Mouse (Mus musculus): ENCODE measurements around the gene Gna14. TPM values are rescaled to one million over a fixed set of nuclear protein-coding genes. Genes with fewer than 3 reads are reported as not detected.

Gene Gna14
- polyA plus RNA-seq, 1 experiment from 2014 or later, result 3.9 TPM

DNA sequence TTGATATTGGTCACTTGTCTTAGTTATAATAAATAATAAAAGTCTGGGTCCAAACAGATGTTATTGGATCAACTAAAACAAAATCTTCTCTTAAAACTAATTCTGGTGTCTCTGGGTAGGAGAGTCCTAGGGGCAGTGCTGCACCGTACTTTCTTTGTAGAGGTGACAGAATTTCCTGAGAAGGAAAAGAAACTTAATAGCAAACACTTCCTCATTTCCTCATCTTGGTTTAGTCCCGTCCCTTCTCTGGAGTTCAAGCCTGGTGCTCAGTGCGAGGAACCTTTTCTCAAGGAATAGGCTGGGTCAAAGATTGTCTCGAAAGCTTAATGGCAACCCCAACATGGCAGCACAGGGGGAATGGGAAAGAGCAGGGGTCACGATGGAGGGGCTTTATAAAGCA lies 7.8 kb downstream of the Gna14 start:
- H3K36me3 ChIP-seq (ENCODE audit: control insufficient read depth, insufficient read depth, low read length), result no peaks in the 10 kb centered on the region
- DNase-seq (ENCODE audit: low spot score) (no peak), ATAC-seq (ENCODE audit: low read depth) (no peak)
- H3K27me3 ChIP-seq (replicated peaks; ENCODE audit: control insufficient read depth, insufficient read depth, low read length), result no peaks in the 10 kb centered on the region; the same call in 1 of the 2 replicates
- no peak overlapping the region for H3K9ac ChIP-seq (ENCODE audit: low read depth, low read length)
- no peak overlapping the region for H3K27ac ChIP-seq (replicated peaks; ENCODE audit: low read depth, low read length)
- 79% methylated on average over 5 of the region's 5 CpGs for WGBS
- H3K4me1 ChIP-seq (ENCODE audit: control insufficient read depth, insufficient read depth, low read length), result no peaks in the 10 kb centered on the region; the same call in 1 of the 2 replicates
- H3K4me2 ChIP-seq (ENCODE audit: low read depth, low read length), result no peak overlapping the region
- no peak overlapping the region for H3K4me3 ChIP-seq (ENCODE audit: low read depth, low read length)
- H3K9me3 ChIP-seq (ENCODE audit: control insufficient read depth, low read length), result no peaks in the 10 kb centered on the region

DNA sequence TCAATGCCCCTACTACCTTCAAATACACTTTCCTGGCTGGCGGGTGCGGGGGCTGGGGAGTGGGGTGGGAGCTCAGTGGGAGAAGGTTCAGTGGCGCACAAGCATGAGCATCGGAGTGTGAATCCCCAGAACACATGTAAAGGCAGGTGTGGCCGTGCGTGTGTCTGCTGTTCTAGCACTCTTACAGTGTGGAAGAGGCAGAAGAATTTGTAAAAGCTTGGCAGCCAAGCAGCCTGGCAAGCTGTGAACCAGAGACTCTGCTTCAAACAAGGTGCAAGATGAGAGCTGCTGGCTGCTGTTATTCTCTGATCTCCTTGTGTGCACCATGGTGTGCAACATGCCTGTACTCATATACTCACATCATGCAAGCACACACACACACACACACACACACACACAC lies 11.1 kb downstream of the Gna14 start:
- DNase-seq (ENCODE audit: low spot score), result no peak
- no peaks in the 10 kb centered on the region for H3K4me1 ChIP-seq (ENCODE audit: control insufficient read depth, insufficient read depth, low read length)
- H3K36me3 ChIP-seq (ENCODE audit: control insufficient read depth, insufficient read depth, low read length), result no peaks in the 10 kb centered on the region
- no peaks in the 10 kb centered on the region for H3K27me3 ChIP-seq (replicated peaks; ENCODE audit: control insufficient read depth, insufficient read depth, low read length)
- no peaks in the 10 kb centered on the region for H3K9me3 ChIP-seq (ENCODE audit: control insufficient read depth, low read length)
- no peak overlapping the region for H3K4me3 ChIP-seq (ENCODE audit: low read depth, low read length)
- no peak overlapping the region for H3K9ac ChIP-seq (ENCODE audit: low read depth, low read length)
- no peak for ATAC-seq (ENCODE audit: low read depth)
- 88% methylated on average over 6 of the region's 6 CpGs for WGBS
- no peak overlapping the region for H3K27ac ChIP-seq (replicated peaks; ENCODE audit: low read depth, low read length)
- H3K4me2 ChIP-seq (ENCODE audit: low read depth, low read length), result no peak overlapping the region

DNA sequence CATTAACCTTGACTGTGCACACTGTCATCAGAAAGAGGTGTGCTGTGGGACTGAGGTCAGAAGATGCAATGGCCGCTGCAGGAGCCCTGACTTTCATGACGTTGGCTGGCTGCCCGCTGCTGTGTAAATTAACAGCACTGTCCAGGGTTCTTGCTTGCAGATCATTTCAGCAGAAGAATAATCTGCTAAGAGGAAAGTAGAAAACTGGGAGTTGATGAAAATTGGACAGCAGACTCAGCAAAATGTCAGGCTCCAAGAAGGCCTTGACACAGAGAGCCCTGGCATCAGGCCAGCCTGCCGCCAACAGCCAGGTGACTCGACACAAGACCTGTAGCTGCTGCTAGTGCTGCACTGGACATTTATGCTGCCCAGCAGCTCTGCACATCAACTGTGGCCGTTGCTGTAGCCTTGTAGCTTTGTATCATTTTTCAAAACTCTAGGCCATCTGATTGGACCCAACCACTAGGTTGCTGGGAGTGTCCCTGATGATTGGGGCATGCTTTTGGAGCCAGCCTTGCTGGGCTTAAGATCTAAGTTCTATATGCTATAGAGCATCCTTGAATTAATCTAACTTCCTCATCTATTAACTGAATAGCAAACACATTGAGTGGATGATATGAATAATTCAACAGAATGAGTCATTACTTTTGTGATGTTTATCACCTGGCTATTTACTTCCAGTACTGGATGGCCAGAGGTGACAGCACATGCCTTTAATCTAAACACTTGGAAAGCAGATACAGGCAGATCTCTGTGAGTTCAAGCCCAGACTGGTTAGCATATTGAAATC lies 12.5 kb downstream of the Gna14 start:
- Histone ChIP-seq H3K9ac (ENCODE audit: low read depth, low read length) (no peak overlapping the region), H3K27me3 (replicated peaks; ENCODE audit: control insufficient read depth, insufficient read depth, low read length) (no peaks in the 10 kb centered on the region), H3K9me3 (ENCODE audit: control insufficient read depth, low read length) (no peaks in the 10 kb centered on the region), H3K4me3 (ENCODE audit: low read depth, low read length) (no peak overlapping the region), H3K4me2 (ENCODE audit: low read depth, low read length) (no peak overlapping the region), H3K36me3 (ENCODE audit: control insufficient read depth, insufficient read depth, low read length) (no peaks in the 10 kb centered on the region), H3K27ac (replicated peaks; ENCODE audit: low read depth, low read length) (no peak overlapping the region), H3K4me1 (ENCODE audit: control insufficient read depth, insufficient read depth, low read length) (no peaks in the 10 kb centered on the region)
- ATAC-seq (ENCODE audit: low read depth) (no peak), DNase-seq (ENCODE audit: low spot score) (no peak)
- WGBS, result 73% methylated on average over 6 of the region's 6 CpGs

DNA sequence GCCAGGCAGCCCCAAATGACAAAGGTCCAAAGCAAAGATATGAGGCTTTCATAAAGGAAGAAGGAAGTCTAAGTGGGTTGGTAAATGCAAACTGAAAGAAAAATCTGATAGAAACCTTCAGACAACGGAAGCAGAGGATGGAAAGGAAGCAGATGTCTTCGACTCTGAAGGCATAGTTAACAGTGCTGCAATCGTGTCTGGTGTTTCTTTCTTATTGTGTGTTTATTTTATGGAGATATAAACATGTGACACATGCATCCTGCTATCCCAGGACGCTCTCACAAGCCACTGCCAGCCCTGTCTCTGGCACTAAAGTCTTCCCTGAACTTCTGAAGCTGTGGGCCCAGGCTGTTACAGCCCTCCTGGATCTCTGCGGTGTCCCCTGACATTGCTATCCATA lies 13.2 kb downstream of the Gna14 start:
- no peak overlapping the region for H3K9ac ChIP-seq (ENCODE audit: low read depth, low read length)
- no peaks in the 10 kb centered on the region for H3K36me3 ChIP-seq (ENCODE audit: control insufficient read depth, insufficient read depth, low read length)
- H3K4me2 ChIP-seq (ENCODE audit: low read depth, low read length), result no peak overlapping the region
- no peaks in the 10 kb centered on the region for H3K9me3 ChIP-seq (ENCODE audit: control insufficient read depth, low read length)
- WGBS, result 74% methylated on average over 5 of the region's 5 CpGs
- H3K27ac ChIP-seq (replicated peaks; ENCODE audit: low read depth, low read length), result no peak overlapping the region
- no peak overlapping the region for H3K4me3 ChIP-seq (ENCODE audit: low read depth, low read length)
- no peaks in the 10 kb centered on the region for H3K4me1 ChIP-seq (ENCODE audit: control insufficient read depth, insufficient read depth, low read length)
- H3K27me3 ChIP-seq (replicated peaks; ENCODE audit: control insufficient read depth, insufficient read depth, low read length), result no peaks in the 10 kb centered on the region
- DNase-seq (ENCODE audit: low spot score) (no peak), ATAC-seq (ENCODE audit: low read depth) (no peak)

DNA sequence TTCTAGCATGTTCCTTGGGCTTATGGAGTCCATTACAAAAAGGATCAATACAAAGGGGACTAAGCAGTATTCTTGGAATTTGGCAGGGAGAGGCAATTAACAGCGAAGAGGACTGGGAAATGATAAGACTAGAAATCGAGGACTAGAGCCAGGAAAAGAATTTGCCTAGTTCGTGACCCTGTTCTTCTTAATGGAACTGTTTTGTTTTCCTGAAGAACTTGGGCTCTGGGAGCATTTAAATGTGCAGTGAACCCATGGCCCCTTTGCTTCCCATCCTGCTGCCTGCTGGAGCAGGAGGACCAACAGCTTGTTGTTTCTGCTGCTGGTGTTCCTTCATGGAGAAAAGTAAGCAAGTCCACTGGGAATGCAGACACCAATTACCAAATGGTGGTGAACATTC lies 15.3 kb downstream of the Gna14 start:
- no peak overlapping the region for H3K4me3 ChIP-seq (ENCODE audit: low read depth, low read length)
- no peaks in the 10 kb centered on the region for H3K36me3 ChIP-seq (ENCODE audit: control insufficient read depth, insufficient read depth, low read length)
- H3K27ac ChIP-seq (replicated peaks; ENCODE audit: low read depth, low read length), result no peak overlapping the region
- ATAC-seq (ENCODE audit: low read depth) (no peak), DNase-seq (ENCODE audit: low spot score) (no peak)
- WGBS, result 44% methylated on average over 3 of the region's 3 CpGs
- H3K4me1 ChIP-seq (ENCODE audit: control insufficient read depth, insufficient read depth, low read length), result no peaks in the 10 kb centered on the region
- no peak overlapping the region for H3K9ac ChIP-seq (ENCODE audit: low read depth, low read length)
- no peaks in the 10 kb centered on the region for H3K9me3 ChIP-seq (ENCODE audit: control insufficient read depth, low read length)
- H3K4me2 ChIP-seq (ENCODE audit: low read depth, low read length), result no peak overlapping the region
- no peaks in the 10 kb centered on the region for H3K27me3 ChIP-seq (replicated peaks; ENCODE audit: control insufficient read depth, insufficient read depth, low read length)

DNA sequence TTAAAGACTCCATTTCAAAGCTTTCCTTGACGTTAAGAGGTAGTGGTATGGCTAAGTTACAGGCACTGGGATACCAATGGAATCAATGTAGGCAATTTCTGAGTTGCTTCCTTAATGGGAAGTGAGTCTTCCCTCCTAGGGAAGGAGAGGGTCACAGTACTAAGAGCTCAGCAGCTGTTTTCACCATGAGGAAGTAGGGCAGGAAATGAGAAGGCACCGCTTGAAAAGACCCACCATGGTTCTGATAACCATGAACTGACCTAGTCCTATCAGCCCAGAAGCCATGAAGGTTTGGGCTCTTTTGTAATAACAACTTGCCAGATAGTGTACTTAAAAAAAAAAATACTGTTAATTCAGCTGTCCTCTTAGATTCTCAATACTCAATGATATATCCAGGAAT lies 20.6 kb downstream of the Gna14 start:
- no peak overlapping the region for H3K9ac ChIP-seq (ENCODE audit: low read depth, low read length)
- no peaks in the 10 kb centered on the region for H3K36me3 ChIP-seq (ENCODE audit: control insufficient read depth, insufficient read depth, low read length)
- no peak overlapping the region for H3K4me3 ChIP-seq (ENCODE audit: low read depth, low read length)
- 69% methylated on average over 2 of the region's 2 CpGs for WGBS
- no peak for ATAC-seq (ENCODE audit: low read depth)
- no peaks in the 10 kb centered on the region for H3K27me3 ChIP-seq (replicated peaks; ENCODE audit: control insufficient read depth, insufficient read depth, low read length)
- no peaks in the 10 kb centered on the region for H3K4me1 ChIP-seq (ENCODE audit: control insufficient read depth, insufficient read depth, low read length)
- no peaks in the 10 kb centered on the region for H3K9me3 ChIP-seq (ENCODE audit: control insufficient read depth, low read length)
- DNase-seq (ENCODE audit: low spot score), result no peak
- no peak overlapping the region for H3K27ac ChIP-seq (replicated peaks; ENCODE audit: low read depth, low read length)
- no peak overlapping the region for H3K4me2 ChIP-seq (ENCODE audit: low read depth, low read length)

DNA sequence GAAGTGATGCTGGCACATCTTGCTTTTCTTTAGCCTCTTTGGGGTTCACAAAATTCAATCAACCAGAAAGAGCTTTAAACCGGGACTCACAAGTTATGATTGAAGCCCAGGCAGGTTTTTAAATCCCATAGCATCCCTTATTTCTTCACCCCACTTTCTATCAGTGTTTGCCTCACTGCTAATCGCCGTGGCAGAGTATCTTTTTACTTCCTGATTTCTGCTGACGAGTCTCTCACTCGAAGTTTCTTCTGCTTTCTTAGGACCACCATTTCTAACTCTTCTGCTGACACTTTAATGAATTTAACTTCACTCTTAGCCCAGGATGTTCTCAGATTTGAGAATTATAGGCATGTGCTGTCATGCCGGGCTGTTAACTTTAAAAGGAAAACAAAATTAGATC lies 21.6 kb downstream of the Gna14 start:
- WGBS, result 73% methylated on average over 6 of the region's 6 CpGs
- Histone ChIP-seq H3K4me3 (ENCODE audit: low read depth, low read length) (no peak overlapping the region), H3K27me3 (replicated peaks; ENCODE audit: control insufficient read depth, insufficient read depth, low read length) (no peaks in the 10 kb centered on the region), H3K4me1 (ENCODE audit: control insufficient read depth, insufficient read depth, low read length) (no peaks in the 10 kb centered on the region), H3K4me2 (ENCODE audit: low read depth, low read length) (no peak overlapping the region), H3K9me3 (ENCODE audit: control insufficient read depth, low read length) (no peaks in the 10 kb centered on the region), H3K27ac (replicated peaks; ENCODE audit: low read depth, low read length) (no peak overlapping the region), H3K36me3 (ENCODE audit: control insufficient read depth, insufficient read depth, low read length) (no peaks in the 10 kb centered on the region), H3K9ac (ENCODE audit: low read depth, low read length) (no peak overlapping the region)
- DNase-seq (ENCODE audit: low spot score), result no peak
- ATAC-seq (ENCODE audit: low read depth), result no peak

DNA sequence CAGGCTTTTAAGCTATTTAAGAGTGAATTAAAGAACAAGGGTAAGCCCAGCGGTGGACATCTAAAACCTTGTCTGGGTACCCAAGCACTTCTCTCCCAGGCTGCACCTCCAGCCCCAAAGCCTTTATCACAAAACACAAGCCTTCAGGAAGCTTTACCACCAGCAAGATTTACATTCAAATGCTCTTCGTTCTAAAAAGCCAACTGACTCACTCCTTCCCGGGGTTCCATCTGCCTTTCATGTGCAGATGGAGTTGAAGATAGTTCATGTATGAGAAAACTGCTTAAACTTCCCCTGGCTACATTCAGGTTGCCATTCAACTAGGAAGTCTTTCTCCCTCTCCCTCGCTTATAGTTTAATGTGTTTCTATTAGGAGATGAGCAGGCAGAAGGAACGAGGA lies 23.8 kb downstream of the Gna14 start:
- H3K4me2 ChIP-seq (ENCODE audit: low read depth, low read length), result no peak overlapping the region
- H3K4me3 ChIP-seq (ENCODE audit: low read depth, low read length), result no peak overlapping the region
- H3K4me1 ChIP-seq (ENCODE audit: control insufficient read depth, insufficient read depth, low read length), result no peaks in the 10 kb centered on the region
- WGBS, result 59% methylated on average over 5 of the region's 5 CpGs
- ATAC-seq (ENCODE audit: low read depth) (no peak), DNase-seq (ENCODE audit: low spot score) (no peak)
- no peak overlapping the region for H3K27ac ChIP-seq (replicated peaks; ENCODE audit: low read depth, low read length)
- H3K36me3 ChIP-seq (ENCODE audit: control insufficient read depth, insufficient read depth, low read length), result no peaks in the 10 kb centered on the region
- no peak overlapping the region for H3K9ac ChIP-seq (ENCODE audit: low read depth, low read length)
- no peaks in the 10 kb centered on the region for H3K27me3 ChIP-seq (replicated peaks; ENCODE audit: control insufficient read depth, insufficient read depth, low read length)
- no peaks in the 10 kb centered on the region for H3K9me3 ChIP-seq (ENCODE audit: control insufficient read depth, low read length)

DNA sequence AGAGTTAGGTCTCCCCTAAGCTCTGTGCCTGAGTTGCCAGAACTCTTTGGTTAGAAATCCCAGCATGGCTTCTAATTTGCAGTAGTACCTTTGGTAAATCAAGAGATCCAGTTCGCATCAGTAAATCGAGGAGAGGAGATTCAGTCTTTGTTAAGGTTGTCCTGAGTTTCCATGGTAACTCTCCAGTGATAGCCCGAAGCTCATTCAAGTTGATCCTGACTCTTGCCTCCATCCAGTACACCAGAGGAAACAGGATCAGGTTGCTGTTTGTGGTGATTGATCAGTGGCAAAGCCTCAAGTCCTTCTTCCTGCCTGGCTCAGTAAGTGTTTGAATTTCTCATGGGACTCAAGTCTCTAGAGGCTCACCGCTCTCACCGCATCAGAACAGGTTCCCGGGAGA lies 24.7 kb downstream of the Gna14 start:
- Histone ChIP-seq H3K4me2 (ENCODE audit: low read depth, low read length) (no peak overlapping the region), H3K27me3 (replicated peaks; ENCODE audit: control insufficient read depth, insufficient read depth, low read length) (no peaks in the 10 kb centered on the region), H3K4me3 (ENCODE audit: low read depth, low read length) (no peak overlapping the region), H3K4me1 (ENCODE audit: control insufficient read depth, insufficient read depth, low read length) (no peaks in the 10 kb centered on the region), H3K36me3 (ENCODE audit: control insufficient read depth, insufficient read depth, low read length) (no peaks in the 10 kb centered on the region), H3K27ac (replicated peaks; ENCODE audit: low read depth, low read length) (no peak overlapping the region), H3K9me3 (ENCODE audit: control insufficient read depth, low read length) (no peaks in the 10 kb centered on the region), H3K9ac (ENCODE audit: low read depth, low read length) (no peak overlapping the region)
- WGBS, result 56% methylated on average over 6 of the region's 6 CpGs
- ATAC-seq (ENCODE audit: low read depth) (no peak), DNase-seq (ENCODE audit: low spot score) (no peak)

All from embryonic facial prominence, embryonic 14.5 days (tissue).